Mouse (Mus musculus) lung, adult 2 months (tissue): ENCODE results near the gene Sgo2a. TPM values are rescaled to one million over a fixed set of nuclear protein-coding genes. Genes with fewer than 3 reads are reported as not detected.

Source experiments
- DNase-seq: peaks from one replicate; pipeline ENCODE4 v3.0.0; 2022
- H3K4me1 ChIP-seq: fragments of 200-500 bp; 2 replicates; pipeline ENCODE4 v1.6.1; 2011; ENCODE audit warnings: low read length; ENCODE audit not compliant: control insufficient read depth, insufficient read depth
- H3K4me3 ChIP-seq: fragments of 200-500 bp; replicated peaks from 2 replicates; pipeline ENCODE3; 2011; ENCODE audit warnings: low read depth, mild to moderate bottlenecking, control low read depth, low read length; ENCODE audit errors: extremely low read depth
- CTCF ChIP-seq: fragments of 200-500 bp; IDR thresholded peaks from 2 replicates; pipeline ENCODE4 v1.5.1; 2011; ENCODE audit warnings: mild to moderate bottlenecking, low read length, control low read depth; ENCODE audit not compliant: insufficient read depth
- POLR2A ChIP-seq: fragments of 200-500 bp; IDR thresholded peaks from 2 replicates; pipeline ENCODE4 v1.6.1; 2011; ENCODE audit warnings: low read depth, mild to moderate bottlenecking, control low read depth, low read length, borderline replicate concordance; ENCODE audit errors: extremely low read depth
- WGBS: fragments of 180-500 bp; shearing (Covaris S2); methylation state at CpG from one replicate; pipeline ENCODE4 v1.1.7; 2018; 5-methylcytosine and 5-hydroxymethylcytosine counted together
- polyA plus RNA-seq: library from polyadenylated mRNA; depleted of rRNA; stranded (reverse); fragments of >200 nt; gene quantifications from 2 replicates; pipeline ENCODE4 v1.2.3, GENCODE M21; 2012; rRNA removed

Gene Sgo2a
- polyA plus RNA-seq, result 0.10 and 0.39 TPM in 2 replicates

DNA sequence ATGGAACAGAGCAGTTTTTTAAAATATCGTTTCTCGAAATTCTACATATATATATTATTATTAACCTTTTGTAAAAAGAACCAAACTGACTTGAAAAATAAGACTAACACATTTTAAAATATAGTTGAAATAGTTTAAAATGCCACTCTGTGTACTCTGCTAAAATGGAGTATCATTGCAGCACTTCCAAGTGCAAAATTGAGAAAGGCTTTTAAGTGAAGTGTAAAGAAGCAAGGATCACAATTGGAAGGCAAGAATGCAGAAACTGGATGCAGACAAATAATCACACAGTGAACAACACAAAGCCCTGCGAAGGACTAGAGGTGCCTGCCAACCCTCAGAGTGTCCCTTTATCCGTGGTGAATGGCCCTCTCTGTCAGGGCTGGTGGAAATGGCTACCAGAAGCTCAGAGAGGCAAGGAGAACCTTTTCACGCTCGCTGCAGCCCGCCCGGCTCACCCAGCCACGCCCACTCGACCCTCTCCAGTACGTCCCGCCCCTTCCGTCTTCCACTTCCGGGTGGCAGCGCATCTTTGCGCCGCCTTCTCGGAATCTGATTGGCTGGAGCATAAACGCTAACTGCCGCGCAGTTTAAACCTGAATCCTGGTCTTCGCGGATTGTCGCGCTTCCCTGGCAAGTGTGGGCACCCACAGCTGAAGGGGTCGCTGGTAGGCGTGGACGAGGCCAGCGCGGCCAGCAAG is at the start of gene Sgo2a:
Sgo2a (plus strand) TSS at position 540 of the 701 bp plus-strand sequence.
- peak within 1 kb of the TSS; percentile 82 for H3K4me3 ChIP-seq
- H3K4me1 ChIP-seq, result no peaks in the 10 kb centered on the region; the same call in 1 of the 2 replicates
- peak; percentile 88 for DNase-seq
- WGBS, result 7% methylated on average over 30 of the region's 30 CpGs
- TF ChIP-seq POLR2A, result peak; percentile 79; the same call in 1 of the 2 replicates
- no peak for TF ChIP-seq CTCF

DNA sequence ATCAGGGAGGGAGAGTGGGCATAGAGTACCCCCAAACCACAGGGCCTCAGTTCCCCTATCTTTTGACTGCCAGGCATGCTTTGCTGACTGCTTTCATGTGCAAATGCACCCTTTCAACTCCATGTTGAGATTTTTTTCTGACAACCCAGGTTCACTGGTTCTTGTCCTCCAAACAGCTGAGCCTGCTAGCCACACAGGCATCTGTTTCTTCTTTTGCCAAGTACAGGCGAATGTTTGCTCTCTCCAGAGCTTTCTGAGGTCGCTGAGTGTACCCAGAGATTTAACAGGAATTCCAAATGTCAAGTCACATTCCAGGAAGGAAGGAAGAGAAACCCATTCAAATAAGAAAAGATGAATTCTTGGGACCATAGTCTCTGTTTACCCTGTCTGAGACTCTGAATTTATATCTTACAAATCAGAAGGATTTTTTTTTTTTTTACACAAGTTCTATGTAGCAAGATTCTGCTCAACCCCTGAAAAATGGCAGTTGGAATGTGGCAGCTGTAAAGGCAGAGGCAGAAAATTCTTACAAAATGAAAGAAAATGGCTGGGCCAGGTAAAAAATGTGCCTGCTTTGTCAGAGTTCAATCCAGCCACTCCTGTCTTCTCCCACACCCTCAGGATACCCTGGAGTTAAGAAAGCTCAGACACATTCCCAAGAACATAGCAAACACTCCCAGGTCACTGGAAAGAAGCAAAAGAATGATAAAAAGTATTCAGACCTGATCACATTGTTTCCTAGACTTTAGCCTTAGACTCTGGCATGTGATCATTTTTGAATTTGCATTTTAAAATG is 48.0 kb upstream of the Sgo2a start:
- WGBS, result 27% methylated on average over 2 of the region's 2 CpGs
- TF ChIP-seq POLR2A (no peak), CTCF (no peak)
- H3K4me1 ChIP-seq, result peaks cover 4% of the 10 kb centered on the region; the same call in 1 of the 2 replicates
- no peak for DNase-seq
- no peak overlapping the region for H3K4me3 ChIP-seq

- TF ChIP-seq CTCF (peak; percentile 33), POLR2A (no peak)
- DNase-seq, result no peak
- 5% methylated on average over 1 of the region's 1 CpGs for WGBS
These were observed 46.6 kb upstream of the Sgo2a start for GRCm38 (mm10) chr1:57949195-57949594.

GRCm38 (mm10) chr1:57949716-57950115 is 46.1 kb upstream of the Sgo2a start:
- 85% methylated on average over 5 of the region's 5 CpGs for WGBS
- Histone ChIP-seq H3K4me3 (no peak overlapping the region), H3K4me1 (peaks cover 4% of the 10 kb centered on the region; the same call in 1 of the 2 replicates)
- no peak for DNase-seq
- no peak for TF ChIP-seq CTCF
- TF ChIP-seq POLR2A, result no peak

More at GRCm38 (mm10) chr1:57949195-57949594, 46.6 kb upstream of the Sgo2a start:
- Histone ChIP-seq H3K4me3 (no peak overlapping the region), H3K4me1 (peaks cover 4% of the 10 kb centered on the region; the same call in 1 of the 2 replicates)

DNA sequence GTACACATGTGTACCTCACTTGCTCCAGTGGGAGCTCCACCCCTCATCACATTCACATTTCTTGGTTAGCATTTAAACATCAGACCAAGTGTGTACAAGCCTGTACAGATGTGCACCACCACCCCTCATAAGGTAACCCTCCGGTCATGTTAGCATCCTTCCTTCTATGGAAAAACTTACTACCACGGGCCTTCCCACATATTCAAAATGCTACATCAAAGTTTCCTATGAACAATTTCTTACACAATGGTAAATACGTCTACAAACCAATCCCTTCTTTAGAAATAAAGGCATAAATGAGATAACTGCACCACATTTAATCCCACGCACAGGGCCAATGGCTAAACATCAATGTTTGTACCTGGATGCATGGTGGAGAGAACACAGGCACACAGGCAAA is 43.3 kb upstream of the Sgo2a start:
- WGBS, result 93% methylated on average over 4 of the region's 4 CpGs

DNA sequence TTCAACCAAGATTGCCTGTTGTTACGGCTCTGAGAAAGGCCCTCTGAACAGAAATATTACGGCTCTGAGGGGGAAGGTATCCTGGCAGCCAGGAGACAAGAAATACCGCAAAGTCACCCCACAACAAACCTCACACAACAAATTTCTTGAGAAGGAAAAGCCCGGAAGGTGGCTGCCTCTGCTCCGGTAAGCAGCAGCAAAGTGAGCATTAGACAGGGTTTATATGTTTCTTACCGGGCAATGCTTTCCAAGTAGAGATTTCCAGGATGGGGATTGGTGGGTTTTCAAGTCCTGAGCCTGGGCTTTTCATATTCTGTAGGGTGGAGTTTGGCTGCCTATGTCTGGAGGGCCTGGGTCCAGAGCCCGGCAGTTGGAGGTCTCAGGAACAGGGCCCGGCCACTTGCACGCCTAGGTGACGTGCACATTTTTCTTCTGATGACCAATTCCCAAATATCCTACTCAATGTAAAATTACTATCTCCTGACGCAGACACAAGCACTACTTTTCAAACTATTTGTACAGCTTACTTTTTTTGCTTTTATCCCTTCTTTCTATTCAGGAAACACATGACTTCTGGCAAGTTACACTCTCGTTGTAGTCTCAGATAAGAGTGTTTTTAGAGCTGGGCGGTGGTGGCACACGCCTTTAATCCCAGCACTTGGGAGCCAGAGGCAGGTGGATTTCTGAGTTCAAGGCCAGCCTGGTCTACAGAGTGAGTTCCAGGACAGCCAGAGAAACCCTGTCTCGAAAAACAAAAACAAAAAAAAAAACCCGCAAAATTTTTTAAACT is 42.0 kb upstream of the Sgo2a start:
- no peak for DNase-seq
- no peak overlapping the region for H3K4me3 ChIP-seq
- H3K4me1 ChIP-seq, result no peaks in the 10 kb centered on the region
- 81% methylated on average over 16 of the region's 16 CpGs for WGBS
- TF ChIP-seq CTCF (no peak), POLR2A (no peak)

More for the DNA sequence above, 43.3 kb upstream of the Sgo2a start:
- H3K4me1 ChIP-seq, result no peaks in the 10 kb centered on the region; the same call in 1 of the 2 replicates
- no peak for DNase-seq
- TF ChIP-seq POLR2A (no peak), CTCF (no peak)
- no peak overlapping the region for H3K4me3 ChIP-seq

DNA sequence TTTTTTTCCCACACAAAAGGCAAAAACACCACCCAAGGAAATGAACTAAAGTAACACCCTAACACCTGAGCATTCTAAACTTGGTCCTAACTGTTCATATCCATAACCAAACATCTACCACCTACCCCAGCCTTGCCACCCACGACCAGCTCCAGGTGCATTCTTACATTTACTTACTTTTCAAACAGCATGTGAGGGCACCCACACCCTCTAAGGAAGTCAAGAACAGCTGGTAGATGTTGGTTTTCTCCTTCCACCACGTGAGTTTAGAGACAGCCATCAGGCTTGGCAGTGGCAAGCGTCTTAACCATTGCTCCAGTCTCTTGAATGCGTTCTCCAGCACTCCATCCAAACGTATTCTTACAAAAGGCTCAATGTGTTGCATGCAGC is 41.4 kb upstream of the Sgo2a start:
- TF ChIP-seq POLR2A (no peak), CTCF (no peak)
- no peak for DNase-seq
- Histone ChIP-seq H3K4me3 (no peak overlapping the region), H3K4me1 (no peaks in the 10 kb centered on the region)
- WGBS, result 65% methylated on average over 5 of the region's 5 CpGs

DNA sequence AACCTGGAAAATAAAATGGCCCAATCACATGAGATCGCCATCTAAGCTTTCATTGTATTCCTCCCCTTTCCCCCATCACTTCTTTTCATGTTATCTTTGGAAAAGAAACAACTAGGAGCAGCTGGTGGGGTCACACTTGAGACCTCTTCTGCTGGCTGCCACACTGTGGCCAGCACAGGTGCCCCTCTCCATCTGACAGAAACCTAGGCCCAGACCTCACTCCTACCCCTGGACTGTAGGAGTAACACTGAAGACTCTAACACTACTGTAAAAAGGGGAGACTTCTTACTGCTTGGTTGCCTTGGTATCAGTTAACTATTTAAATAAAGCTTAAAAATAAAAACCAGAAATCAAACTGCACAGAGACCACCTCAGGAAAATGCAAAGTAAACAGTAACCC is 40.0 kb upstream of the Sgo2a start:
- no peak overlapping the region for H3K4me3 ChIP-seq
- WGBS, result 92% methylated on average over 1 of the region's 1 CpGs
- H3K4me1 ChIP-seq, result no peaks in the 10 kb centered on the region
- TF ChIP-seq CTCF, result no peak
- TF ChIP-seq POLR2A, result no peak
- DNase-seq, result no peak
